11 mouse cellular contexts compared by ENCODE assay signal in the genomic region with DNA sequence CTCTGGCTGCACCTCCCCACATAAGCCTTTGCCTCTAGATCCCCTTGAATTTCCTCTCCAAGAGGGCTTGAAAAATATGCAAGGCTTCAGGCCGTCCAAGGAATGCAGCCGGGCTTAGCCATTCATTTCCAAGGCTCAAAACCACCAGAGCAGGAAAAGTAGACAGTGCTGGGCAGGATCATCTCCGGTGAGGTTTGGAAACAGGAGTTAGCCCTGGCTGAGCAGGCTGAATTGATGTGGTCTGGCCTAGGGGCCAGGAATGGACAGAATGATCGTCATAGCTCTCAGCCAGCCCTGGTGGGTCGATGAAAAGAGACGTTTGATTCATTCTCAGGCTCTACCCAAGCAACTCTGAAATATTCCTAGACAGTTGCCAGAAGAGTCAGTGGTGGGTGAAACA.
DNase-seq lines count a peak whose midpoint lies in the region; ATAC-seq and TF ChIP-seq lines count a peak whose summit lies in the region.
"Had no signal": no experiment of that assay in that cellular context is flagged by ENCODE, and none has a peak within 500 bp of the region (broad histone marks: within the 10 kb centered on the region; RNA-seq: fewer than 3 reads in every experiment).

No protein-coding gene starts in this region.

- whole genome bisulfite sequencing in kidney, embryonic 16.5 days, result 49% methylated on average over 6 of the region's 6 CpGs
- WGBS in stomach, postnatal 0 days, result 56% methylated on average over 6 of the region's 6 CpGs
- WGBS in midbrain, embryonic 11.5 days, result 58% methylated on average over 6 of the region's 6 CpGs
- 75% methylated on average over 6 of the region's 6 CpGs for WGBS in liver, embryonic 11.5 days

- no peak for TF ChIP-seq CTCF in stomach, postnatal 0 days (IDR thresholded peaks at IDR 0.05; ENCODE audit: low read depth)

- H3K9ac ChIP-seq in kidney, embryonic 16.5 days (replicated peaks; ENCODE audit: low read length), result no peak overlapping the region
- no peak overlapping the region for H3K9ac ChIP-seq in stomach, postnatal 0 days (ENCODE audit: low read length)
- H3K9ac ChIP-seq in midbrain, embryonic 11.5 days (ENCODE audit: low read length), result no peak overlapping the region
- no peak overlapping the region for H3K9ac ChIP-seq in liver, embryonic 11.5 days (ENCODE audit: low read depth, low read length)

- H3K4me1 ChIP-seq in kidney, embryonic 16.5 days (ENCODE audit: insufficient read depth, low read length), result peaks cover 15% of the 10 kb centered on the region
- H3K4me1 ChIP-seq in stomach, postnatal 0 days (replicated peaks; ENCODE audit: control insufficient read depth, insufficient read depth), result no peaks in the 10 kb centered on the region
- no peaks in the 10 kb centered on the region for H3K4me1 ChIP-seq in midbrain, embryonic 11.5 days (ENCODE audit: control insufficient read depth, insufficient read depth, low read length)
- H3K4me1 ChIP-seq in liver, embryonic 11.5 days (replicated peaks; ENCODE audit: control insufficient read depth, insufficient read depth, low read length), result no peaks in the 10 kb centered on the region

- ATAC-seq in kidney, embryonic 16.5 days (ENCODE audit: low FRiP score, low TSS enrichment), result no peak
- no peak for ATAC-seq in stomach, postnatal 0 days (ENCODE audit: low FRiP score, low TSS enrichment)
- ATAC-seq in midbrain, embryonic 11.5 days (ENCODE audit: low FRiP score), result no peak
- no peak for ATAC-seq in liver, embryonic 11.5 days (replicated peaks; ENCODE audit: low FRiP score)

- no peak overlapping the region for H3K4me3 ChIP-seq in kidney, embryonic 16.5 days (ENCODE audit: low read length)
- H3K4me3 ChIP-seq in stomach, postnatal 0 days (ENCODE audit: low read depth, low read length), result no peak overlapping the region
- H3K4me3 ChIP-seq in midbrain, embryonic 11.5 days (ENCODE audit: low read depth, low read length), result no peak overlapping the region
- no peak overlapping the region for H3K4me3 ChIP-seq in liver, embryonic 11.5 days (ENCODE audit: low read depth, low read length)
- H3K4me3 ChIP-seq: midbrain, embryonic 10.5 days had no signal

- H3K27me3 ChIP-seq in kidney, embryonic 16.5 days (ENCODE audit: insufficient read depth, low read length), result no peaks in the 10 kb centered on the region
- H3K27me3 ChIP-seq in stomach, postnatal 0 days (ENCODE audit: control insufficient read depth, insufficient read depth, low read length), result no peaks in the 10 kb centered on the region
- no peaks in the 10 kb centered on the region for H3K27me3 ChIP-seq in midbrain, embryonic 11.5 days (ENCODE audit: control insufficient read depth, insufficient read depth, low read length)
- no peaks in the 10 kb centered on the region for H3K27me3 ChIP-seq in liver, embryonic 11.5 days (replicated peaks; ENCODE audit: control insufficient read depth, insufficient read depth, low read length)

- no peak for TF ChIP-seq EP300 in stomach, postnatal 0 days (optimal IDR thresholded peaks at IDR 0.05)

- no peaks in the 10 kb centered on the region for H3K9me3 ChIP-seq in kidney, embryonic 16.5 days (ENCODE audit: low read length)
- H3K9me3 ChIP-seq in stomach, postnatal 0 days (ENCODE audit: control insufficient read depth, low read length), result no peaks in the 10 kb centered on the region
- no peaks in the 10 kb centered on the region for H3K9me3 ChIP-seq in midbrain, embryonic 11.5 days (ENCODE audit: control insufficient read depth, low read length)
- H3K9me3 ChIP-seq in liver, embryonic 11.5 days (ENCODE audit: control insufficient read depth, low read length), result no peaks in the 10 kb centered on the region
- H3K9me3 ChIP-seq: midbrain, embryonic 10.5 days had no signal

- intact Hi-C loops in left cerebral cortex, postnatal 4 days (cut with DNase I), result no loop called here

- peak; percentile 48 to 54 for DNase-seq in cerebellum, postnatal 10 days
- DNase-seq in cerebellum, adult 8-10 months, result no peak
- peak; percentile 12 for DNase-seq in left cerebral cortex, postnatal 4 days
- no peak for DNase-seq in left cerebral cortex, adult 18-20 months (ENCODE audit: low spot score in 2 of 2)
- no peak for DNase-seq in stomach, postnatal 0 days (ENCODE audit: low spot score)
- no peak for DNase-seq in midbrain, embryonic 11.5 days (ENCODE audit: low spot score, missing footprints)
- DNase-seq in liver, embryonic 11.5 days (ENCODE audit: low spot score), result no peak
- DNase-seq: cerebellum, postnatal 36 days; heart, postnatal 14 days had no signal

- no peaks in the 10 kb centered on the region for H3K36me3 ChIP-seq in kidney, embryonic 16.5 days (ENCODE audit: insufficient read depth, low read length)
- no peaks in the 10 kb centered on the region for H3K36me3 ChIP-seq in stomach, postnatal 0 days (ENCODE audit: control insufficient read depth, insufficient read depth, low read length)
- no peaks in the 10 kb centered on the region for H3K36me3 ChIP-seq in midbrain, embryonic 11.5 days (ENCODE audit: control insufficient read depth, insufficient read depth, low read length)
- no peaks in the 10 kb centered on the region for H3K36me3 ChIP-seq in liver, embryonic 11.5 days (ENCODE audit: control insufficient read depth, insufficient read depth, low read length)
- H3K36me3 ChIP-seq: midbrain, embryonic 10.5 days had no signal

- H3K4me2 ChIP-seq in kidney, embryonic 16.5 days (replicated peaks; ENCODE audit: low read depth, low read length), result no peak overlapping the region
- H3K4me2 ChIP-seq in stomach, postnatal 0 days (replicated peaks; ENCODE audit: low read depth), result no peak overlapping the region
- no peak overlapping the region for H3K4me2 ChIP-seq in midbrain, embryonic 11.5 days
- H3K4me2 ChIP-seq in liver, embryonic 11.5 days, result no peak overlapping the region

- H3K27ac ChIP-seq in kidney, embryonic 16.5 days (ENCODE audit: low read length), result 0 out of 2 replicates have a peak overlapping the region, but pooled peaks have one; percentile 3
- 0 out of 2 replicates have a peak overlapping the region, but pooled peaks have one; percentile 18 for H3K27ac ChIP-seq in stomach, postnatal 0 days (replicated peaks)
- H3K27ac ChIP-seq in midbrain, embryonic 11.5 days (ENCODE audit: low read depth, low read length), result no peak overlapping the region
- H3K27ac ChIP-seq in liver, embryonic 11.5 days (ENCODE audit: low read depth, low read length), result no peak overlapping the region
- H3K27ac ChIP-seq: midbrain, embryonic 10.5 days had no signal

Comparison
In these comparisons a context has a peak if more than half of its experiments do, and no peak if none do; other contexts are left out.
1. DNase-seq: peak in cerebellum, postnatal 10 days (2 of 2) and left cerebral cortex, postnatal 4 days (single experiment); none in cerebellum, adult 8-10 months (single experiment), left cerebral cortex, adult 18-20 months (0 of 2), stomach, postnatal 0 days (single experiment), midbrain, embryonic 11.5 days (single experiment) and liver, embryonic 11.5 days (single experiment).
2. H3K27ac ChIP-seq: peak in kidney, embryonic 16.5 days (single experiment) and stomach, postnatal 0 days (single experiment); none in midbrain, embryonic 11.5 days (single experiment) and liver, embryonic 11.5 days (single experiment).